Mouse (Mus musculus) adrenal gland, postnatal 36 days (tissue): ENCODE data around the gene Casp7. TPM values are rescaled to one million over a fixed set of nuclear protein-coding genes. Genes with fewer than 3 reads are reported as not detected.
"Not testable (repeated sequence)": the region's sequence is repeated elsewhere in the genome, so short reads cannot be mapped to it uniquely, and the experiment has no call there.

ENCODE experiments used
- DNase-seq, 2 experiments: peaks; one replicate each; pipeline ENCODE4 v3.0.0; 2021; ENCODE audit warnings: mixed read lengths in 1 of 2
- total RNA-seq, 2 experiments: library from RNA; stranded (reverse); gene quantifications; 2 replicates each; pipeline ENCODE4 v1.2.3; 2021

Gene Casp7
- total RNA-seq, 2 experiments from 2014 or later: 7.2 to 9.9 TPM

GRCm38 (mm10) chr19:56385546-56385945, 11.4 kb upstream of the Casp7 start:
- DNase-seq: no peak

DNA sequence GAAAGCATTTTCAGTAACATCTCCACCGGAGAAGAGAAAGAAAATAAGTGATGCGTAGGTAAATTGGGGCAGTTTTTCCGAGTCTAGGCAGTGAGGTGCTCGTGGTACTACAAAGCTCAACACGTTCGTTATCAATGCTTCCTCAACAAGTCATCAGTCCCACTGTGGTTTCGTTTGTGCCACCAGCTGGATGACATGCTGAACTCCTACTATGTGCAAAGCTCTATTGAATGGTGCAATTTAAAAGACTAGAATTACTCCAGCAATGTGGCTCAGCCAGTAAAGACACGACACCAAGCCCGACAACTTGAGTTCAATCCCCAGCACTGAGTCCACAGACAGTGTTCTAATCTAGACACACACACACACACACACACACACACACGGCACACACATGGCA, 10.8 kb upstream of the Casp7 start:
- DNase-seq: no peak

GRCm38 (mm10) chr19:56387726-56388302, 9.1 kb upstream of the Casp7 start:
- no peak for DNase-seq

GRCm38 (mm10) chr19:56389176-56389575, 7.8 kb upstream of the Casp7 start:
- no peak for DNase-seq

GRCm38 (mm10) chr19:56389879-56390278, 7.0 kb upstream of the Casp7 start, which contains the start of gene Nrap:
TSS of gene Nrap (minus strand) at chr19:56390037.
- no peak for DNase-seq

DNA sequence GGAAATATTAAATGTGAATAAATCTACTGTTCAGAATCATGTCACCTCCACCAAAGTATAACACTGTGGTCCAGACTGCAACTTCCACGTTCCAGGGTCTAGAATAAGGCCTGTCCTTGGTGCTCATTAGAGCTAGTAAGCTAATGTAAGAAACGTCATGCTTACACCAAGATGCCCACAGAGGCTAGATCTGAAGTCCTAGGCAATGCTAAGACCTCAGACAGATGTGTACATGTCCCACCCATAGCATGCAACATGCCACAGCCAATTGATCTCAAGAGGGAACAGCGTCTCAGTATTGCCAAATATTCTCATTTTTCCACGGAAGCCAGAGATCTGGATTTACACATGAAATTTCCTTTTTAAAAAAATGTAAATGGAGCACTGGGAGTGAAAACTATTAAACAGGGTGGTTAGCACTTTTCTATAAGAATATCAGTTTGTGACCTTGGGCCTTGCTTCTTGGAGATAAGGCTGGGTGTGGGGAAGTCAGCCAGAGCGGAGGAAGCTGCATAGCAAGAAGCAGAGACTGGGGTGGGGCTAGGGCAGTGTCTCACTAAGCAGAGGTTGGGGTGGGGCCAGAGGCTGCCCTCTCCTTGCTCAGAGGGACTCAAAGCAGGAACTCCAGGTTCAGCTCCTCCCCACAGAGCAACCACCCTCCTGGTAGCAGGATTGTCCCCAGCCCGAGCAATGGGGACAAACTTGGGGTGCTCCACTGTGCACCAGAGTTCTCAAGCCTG, 5.5 kb upstream of the Casp7 start:
- DNase-seq: peak in 1 of 2 experiments; percentile 6

- no peak for DNase-seq
These were observed 3.5 kb upstream of the Casp7 start for GRCm38 (mm10) chr19:56393311-56393866.

GRCm38 (mm10) chr19:56395183-56395935, 1.6 kb upstream of the Casp7 start:
- DNase-seq: no peak

GRCm38 (mm10) chr19:56396227-56396626, 702 bp upstream of the Casp7 start:
- DNase-seq: no peak

- DNase-seq: no peak
These were observed 966 bp downstream of the Casp7 start for GRCm38 (mm10) chr19:56397663-56398527.

GRCm38 (mm10) chr19:56398528-56398795, 1.5 kb downstream of the Casp7 start:
- DNase-seq: no peak

GRCm38 (mm10) chr19:56400200-56400599, 3.3 kb downstream of the Casp7 start:
- DNase-seq: peak; percentile 74 to 86

GRCm38 (mm10) chr19:56401864-56402263, 4.9 kb downstream of the Casp7 start:
- DNase-seq: no peak

GRCm38 (mm10) chr19:56405824-56406223, 8.9 kb downstream of the Casp7 start:
- no peak for DNase-seq

- DNase-seq: no peak
These were observed 9.7 kb downstream of the Casp7 start for GRCm38 (mm10) chr19:56406581-56406980.

- DNase-seq: not testable (repeated sequence)
These were observed 13.0 kb downstream of the Casp7 start for GRCm38 (mm10) chr19:56409884-56410283.

DNA sequence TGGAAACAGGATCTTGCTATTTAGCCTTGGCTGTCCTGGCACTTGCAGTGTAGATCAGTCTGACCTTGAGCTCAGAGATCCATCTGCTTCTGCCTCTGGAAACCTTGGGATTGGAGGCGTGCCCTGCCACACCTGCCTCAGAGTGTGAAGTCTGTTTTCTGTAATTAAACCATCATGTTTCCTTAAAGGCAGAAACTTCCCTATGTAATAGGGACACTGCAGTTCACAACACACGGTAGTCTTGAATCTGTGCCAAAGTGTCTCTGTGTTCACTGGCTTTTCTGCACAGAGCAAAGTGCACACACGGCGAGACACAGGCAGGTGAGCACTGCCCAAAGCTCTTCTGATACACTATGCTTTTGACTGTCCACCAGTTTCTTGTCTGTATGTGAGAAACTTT, 21.5 kb downstream of the Casp7 start:
- DNase-seq: no peak

- no peak for DNase-seq
These were observed 22.5 kb downstream of the Casp7 start for GRCm38 (mm10) chr19:56419452-56419851.

- DNase-seq: no peak
These were observed 23.4 kb downstream of the Casp7 start for GRCm38 (mm10) chr19:56420345-56420744.

DNA sequence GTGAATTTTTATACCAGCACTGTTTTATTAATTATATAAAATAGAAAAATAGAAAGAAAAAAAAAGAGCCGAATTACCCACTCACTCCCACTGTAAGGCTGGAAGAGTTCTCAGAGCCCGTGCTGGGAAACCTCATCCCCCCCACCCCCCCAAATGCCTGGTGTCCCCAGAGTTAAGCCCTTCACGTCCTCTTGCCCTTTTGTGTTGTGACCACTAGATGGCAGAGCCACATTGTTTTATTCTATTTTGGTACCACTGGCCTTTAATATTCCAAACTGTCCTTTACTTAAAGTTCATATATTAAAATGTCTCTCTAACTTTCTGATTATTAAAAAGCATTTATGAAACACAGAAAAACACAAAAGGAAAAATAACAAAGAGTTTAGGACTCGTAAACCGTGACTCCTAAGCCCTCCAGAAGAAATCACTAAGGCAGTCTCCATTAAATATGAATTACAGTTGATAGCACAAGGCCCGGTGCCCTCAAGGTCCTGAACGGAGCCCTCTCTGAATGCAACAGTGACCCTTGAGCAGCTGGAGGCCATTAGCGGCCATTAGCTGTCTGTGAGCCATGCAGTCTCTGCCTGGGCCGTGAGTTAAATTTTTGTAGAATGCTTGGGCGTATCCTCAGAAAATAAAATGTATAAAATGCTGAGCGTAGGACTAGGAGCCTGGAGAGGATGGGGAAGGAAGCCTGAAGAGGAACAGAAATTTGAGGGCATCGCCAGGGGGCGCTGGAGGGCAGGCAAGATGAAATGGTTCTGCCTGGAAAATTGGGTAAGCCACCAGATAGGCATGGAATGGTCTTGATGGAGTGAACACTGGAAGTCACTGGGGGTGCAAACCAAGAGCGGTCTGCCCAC, 25.8 kb downstream of the Casp7 start:
- DNase-seq: peak; percentile 90 to 93

DNA sequence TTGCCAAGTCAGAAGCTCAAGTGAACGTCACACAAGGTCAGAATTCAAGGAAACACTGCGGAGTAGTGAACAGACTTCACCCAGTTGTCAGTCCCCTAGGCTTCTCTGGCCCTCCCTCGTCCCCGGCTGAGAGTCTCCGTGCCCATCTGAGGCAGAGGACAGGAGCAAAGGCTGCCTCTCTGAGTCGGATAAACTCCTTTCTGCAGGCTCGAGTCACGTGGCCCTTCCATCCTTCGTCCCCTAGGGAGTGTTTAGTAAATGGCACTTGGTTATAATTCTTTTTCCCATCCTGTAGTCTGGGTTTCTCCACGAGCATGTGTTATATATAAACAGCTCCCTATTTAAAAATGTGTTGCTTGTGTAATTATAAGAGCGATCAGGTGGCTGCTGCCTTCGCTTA, 26.4 kb downstream of the Casp7 start:
- DNase-seq: no peak
